Mouse (Mus musculus) cerebellum, adult 8-10 months (tissue): ENCODE data around the gene Ptprd.
"Not testable (repeated sequence)": the region's sequence is repeated elsewhere in the genome, so short reads cannot be mapped to it uniquely, and the experiment has no call there.

Source experiments
- DNase-seq: peaks from one replicate; pipeline ENCODE4 v3.0.0; 2022

The Ptprd gene

DNA sequence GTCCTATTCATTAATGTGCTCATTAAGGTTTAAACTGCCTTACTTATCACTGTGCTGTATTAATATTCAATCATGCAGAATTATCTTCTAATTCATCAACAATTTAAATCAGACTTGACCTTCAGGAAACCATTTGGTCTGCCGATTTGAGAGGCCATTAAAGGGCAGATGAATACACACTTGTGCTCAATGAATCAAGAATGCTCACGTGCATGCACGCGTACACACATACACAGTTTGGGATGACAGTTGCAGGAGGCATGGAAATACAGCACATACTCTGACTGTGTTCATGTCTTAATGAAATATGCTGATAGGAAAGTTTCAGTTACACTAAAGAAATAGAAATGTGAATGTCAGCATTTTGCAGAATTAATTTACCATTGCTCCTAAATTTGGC, 2066.8 kb downstream of the Ptprd start:
- no peak for DNase-seq

DNA sequence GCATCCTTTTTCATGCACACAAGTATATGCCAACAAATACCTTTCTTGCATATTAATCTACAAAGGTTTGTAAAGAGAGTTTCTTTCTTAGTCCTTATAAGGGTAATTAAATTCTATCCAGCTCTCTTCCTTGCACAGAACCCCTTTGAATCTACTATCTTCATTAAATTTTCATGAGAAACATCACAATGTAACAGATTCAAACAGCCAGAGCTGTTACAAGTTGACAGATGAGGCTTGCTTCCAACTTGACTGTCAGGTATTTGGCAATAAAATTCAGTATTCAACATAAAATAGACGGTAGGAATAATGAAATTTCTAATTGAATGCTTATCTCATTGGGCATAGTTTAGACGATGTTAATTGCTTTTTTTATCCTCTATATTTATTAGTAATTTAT, 2067.4 kb downstream of the Ptprd start:
- DNase-seq: no peak

DNA sequence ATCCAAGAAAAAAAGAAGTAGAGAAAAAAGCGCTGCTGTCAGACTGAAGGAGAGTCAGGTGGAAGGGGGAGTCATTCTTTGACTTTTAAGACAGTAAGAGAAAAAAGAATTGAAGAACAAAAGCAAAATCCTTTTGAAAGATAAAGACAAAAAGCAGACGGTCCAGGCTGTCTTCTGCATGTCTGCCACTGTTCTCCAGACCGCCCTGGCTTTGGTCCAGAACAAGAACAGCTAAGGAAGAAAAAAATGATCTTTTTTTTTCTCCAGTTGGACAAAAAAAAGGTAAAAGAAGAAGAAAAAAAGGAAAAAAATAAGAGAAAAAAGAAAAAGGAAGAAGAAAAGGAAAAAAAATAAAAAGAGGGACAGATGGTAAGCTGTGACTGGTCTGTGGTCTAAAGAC, 2073.9 kb downstream of the Ptprd start:
- DNase-seq: no peak

DNA sequence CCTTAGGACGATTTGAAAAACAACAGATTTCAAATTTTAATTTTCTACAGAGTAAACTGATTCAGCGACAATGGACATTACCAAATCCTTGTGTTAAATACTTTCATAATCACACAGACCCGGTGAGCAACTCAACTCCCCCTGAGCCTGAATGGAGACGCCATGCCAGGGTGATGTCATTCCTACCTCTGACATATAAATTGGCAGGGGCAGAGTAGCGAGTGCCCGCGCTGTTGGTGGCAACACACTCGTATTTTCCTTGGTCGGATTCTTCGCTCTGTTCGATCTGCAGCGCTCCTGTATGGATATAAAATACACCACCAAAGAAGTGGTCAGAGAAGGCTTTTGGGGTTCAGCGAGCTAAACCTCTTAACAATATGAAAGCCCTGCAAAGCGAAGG, 2075.1 kb downstream of the Ptprd start:
- DNase-seq: peak; percentile 28

DNA sequence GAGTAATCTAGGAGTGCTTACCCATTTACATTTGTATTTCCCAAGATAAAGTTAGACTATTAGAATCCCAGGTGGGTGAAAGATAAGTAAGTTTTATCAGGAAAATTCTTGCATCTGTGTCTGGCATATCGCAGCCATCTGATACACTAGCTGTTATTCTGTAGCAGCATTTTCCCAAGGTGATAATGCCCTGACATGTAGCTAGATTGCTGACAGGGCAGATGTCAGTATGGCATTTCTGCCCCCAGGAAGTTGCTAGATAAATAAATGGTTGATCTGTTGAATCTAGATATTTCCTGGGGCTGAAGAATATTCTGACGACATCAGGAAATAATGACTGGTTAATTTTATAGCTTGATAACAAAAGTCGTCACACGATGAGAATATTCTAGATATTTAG, 2119.9 kb downstream of the Ptprd start:
- no peak for DNase-seq

DNA sequence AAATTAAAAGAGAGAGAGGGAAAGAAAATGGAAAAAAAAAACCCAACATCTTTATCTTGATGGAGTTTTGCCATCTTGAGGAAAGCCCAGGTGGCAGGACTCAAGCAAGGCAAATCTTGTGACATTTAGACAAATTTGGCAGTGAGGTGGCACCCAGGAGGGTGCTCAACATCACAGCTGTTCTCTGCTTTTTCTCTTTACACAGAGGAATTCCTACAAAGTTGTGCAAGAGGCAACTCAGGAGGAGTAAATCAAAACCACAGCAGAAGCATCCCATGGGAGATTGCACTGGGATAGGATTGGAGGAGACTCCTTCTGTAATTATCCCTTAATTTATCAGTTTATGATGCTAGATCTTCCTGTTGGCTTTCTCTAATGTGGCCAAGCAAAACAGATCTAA, 2121.9 kb downstream of the Ptprd start:
- peak; percentile 18 for DNase-seq

DNA sequence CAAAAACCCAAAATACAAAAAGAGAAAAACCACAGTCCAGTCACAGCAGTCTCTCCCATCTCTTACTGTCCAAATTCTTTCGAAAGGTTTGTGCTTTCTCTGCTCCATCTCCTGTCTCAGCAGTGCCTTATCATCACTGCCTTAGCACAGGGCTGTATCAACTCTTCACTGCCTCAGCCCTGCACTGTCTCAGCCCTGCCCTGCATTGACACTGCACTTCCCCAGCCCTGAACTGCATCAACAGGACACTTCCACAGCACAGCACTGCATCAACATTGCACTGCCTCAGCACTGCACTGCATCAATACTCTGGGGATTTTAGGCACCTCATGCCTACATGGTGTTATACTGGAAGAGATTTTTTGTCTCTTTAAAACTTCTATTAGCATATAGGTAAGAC, 2135.7 kb downstream of the Ptprd start:
- DNase-seq: no peak

DNA sequence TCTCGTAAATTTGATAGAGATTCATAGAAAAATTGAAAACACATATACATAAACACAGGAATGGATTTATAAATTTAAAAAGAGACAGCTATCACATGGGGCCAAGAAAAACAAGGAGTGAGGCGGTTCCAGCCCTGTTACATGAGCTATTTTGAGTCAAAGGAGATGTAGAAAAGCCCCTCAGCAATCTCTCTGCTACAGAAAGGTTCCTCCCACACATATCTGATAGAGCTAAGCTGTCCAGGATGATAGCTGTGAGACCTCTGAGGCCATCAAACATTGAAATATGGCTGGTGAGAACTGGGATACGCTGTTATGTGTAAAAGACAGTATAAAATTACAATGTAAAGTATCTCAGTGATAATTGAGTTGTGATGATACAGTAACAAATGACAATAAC, 2138.5 kb downstream of the Ptprd start:
- no peak for DNase-seq

DNA sequence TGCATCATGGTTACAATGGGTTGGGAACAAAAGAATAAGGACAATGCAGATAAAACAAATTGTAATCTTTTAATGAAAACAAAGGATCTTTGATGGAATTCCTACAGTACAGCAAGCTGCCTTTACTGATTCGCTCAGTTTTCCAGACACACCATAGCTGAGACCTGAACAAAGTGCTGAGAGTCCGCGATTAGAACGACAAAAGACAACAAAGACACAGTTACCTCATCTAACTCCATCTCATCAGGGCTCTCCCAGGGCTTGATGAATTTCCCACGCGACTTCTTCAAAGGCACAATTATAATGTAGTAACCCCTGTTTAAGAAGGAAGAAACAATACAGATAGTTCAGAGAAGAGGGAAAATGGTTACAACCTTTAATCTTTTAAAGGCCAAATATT, 2140.0 kb downstream of the Ptprd start:
- no peak for DNase-seq

DNA sequence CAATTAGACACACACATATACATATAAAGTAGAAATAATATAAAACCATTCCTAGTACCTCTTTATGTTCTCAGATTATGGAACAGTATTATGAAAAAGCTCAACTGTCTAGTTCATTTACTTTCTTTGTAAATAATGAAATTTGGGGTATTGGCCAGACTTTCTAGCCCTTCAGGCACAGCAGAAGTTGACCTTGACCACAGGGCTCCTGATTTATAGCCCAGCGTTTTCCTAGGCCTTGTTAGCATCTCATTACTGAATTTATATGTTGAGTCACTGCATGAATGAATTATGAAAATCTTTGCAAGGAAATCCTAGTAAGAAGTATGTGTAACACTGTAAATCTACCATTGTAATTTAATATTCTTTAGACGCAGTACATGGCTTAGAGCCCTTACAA, 2154.9 kb downstream of the Ptprd start:
- no peak for DNase-seq

DNA sequence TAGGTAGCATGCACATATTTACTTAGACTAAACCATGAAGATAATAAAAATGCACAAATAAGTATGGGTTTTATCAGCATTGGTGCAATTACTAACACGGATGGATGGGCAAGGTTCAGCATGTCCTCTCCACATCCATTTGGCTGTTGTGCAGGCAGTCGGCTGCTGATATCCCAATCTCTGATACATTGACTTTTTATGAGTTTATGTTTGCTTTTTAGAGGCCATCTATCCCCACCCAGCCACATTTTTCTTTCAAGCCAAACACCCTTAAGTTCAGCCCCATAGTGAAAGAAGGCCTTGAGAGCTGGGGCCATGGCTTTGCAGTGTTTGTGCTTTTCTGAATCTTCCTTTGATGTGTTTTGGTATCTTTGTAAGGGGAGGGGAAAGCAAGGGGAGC, 2166.1 kb downstream of the Ptprd start:
- no peak for DNase-seq

DNA sequence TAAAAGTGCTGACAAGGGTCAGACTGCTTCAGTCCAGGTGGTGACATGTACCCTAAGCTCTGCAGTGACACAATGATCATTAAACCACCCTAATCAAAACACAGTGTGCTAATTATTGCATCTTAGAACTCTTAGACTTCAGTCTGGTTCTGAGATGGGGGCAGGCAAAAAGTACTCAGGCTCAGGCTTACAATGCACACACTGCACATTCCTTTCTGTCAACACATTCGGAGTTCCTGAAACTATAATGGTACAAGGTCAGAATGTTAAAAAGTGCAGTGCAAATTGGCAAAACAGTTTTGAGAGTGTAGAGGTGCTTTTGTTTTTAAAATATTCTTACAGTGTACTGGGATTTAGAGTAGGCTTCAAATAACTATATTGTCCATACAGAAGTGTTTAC, 2167.0 kb downstream of the Ptprd start:
- DNase-seq: no peak

DNA sequence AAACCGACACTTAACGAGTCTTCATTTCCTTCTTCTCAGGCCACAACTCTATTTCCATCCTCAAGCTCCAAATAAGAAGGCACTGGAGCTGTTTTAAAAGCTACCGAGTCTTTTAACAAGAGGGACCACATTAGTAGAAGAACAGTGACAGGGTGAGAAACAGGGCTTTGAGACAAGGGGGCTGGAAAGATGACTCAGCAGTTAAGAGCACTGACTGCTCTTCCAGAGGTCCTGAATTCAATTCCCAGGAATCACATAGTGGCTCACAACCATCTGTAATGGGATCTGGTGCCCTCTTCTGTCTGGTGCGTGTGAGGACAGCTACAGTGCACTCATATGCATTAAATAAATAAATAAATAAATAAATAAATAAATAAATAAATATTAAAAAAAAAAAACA, 2174.6 kb downstream of the Ptprd start:
- DNase-seq: not testable (repeated sequence)

DNA sequence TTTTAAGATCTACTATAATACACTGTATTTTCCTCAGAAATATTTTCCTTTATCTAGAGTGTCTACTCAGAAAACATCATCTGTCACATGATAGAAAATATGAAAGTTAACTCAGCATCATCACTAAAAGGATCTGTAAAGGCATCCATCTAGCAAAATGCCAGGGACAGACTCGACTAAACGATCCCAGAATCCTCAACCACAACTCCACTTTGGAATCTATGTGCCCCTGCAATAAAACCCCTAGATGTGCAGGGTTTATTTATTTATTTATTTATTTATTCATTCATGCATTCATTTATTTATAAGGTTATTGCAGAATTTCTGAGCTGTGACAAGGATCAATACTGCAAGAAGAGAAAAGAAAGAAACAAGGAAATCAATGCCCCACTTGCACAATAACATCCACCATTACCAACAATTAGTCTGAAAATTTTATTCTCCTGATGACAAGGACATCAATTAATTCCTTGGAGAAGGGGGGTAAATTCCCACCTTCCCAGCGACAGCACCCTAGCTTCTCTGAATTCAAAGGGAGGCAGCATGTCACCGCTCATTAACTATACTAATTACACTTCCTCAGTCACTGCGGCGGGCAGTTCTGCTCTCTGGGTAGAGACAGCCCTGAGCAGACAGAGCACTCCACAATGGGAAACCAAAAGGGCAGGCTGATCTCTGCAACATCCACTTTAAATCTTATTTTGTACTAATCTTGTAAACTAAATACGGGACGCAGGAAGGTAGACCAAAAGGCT, 2186.0 kb downstream of the Ptprd start:
- DNase-seq: no peak

DNA sequence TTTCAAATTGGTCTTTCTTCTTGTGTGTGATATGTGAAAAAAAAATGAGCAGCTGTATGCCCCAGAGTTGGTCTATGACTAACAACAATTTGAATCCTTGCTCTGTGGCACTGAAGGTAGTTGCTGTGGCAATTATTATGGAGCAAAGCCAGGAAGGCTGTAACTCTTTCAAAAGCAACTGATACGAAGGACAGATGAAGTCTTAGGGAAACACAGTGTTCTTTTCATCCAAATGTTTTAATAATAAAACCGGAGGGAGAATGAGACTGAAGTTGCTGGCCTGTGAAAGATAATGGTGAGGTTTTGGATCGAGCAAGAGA, 2187.3 kb downstream of the Ptprd start:
- no peak for DNase-seq

DNA sequence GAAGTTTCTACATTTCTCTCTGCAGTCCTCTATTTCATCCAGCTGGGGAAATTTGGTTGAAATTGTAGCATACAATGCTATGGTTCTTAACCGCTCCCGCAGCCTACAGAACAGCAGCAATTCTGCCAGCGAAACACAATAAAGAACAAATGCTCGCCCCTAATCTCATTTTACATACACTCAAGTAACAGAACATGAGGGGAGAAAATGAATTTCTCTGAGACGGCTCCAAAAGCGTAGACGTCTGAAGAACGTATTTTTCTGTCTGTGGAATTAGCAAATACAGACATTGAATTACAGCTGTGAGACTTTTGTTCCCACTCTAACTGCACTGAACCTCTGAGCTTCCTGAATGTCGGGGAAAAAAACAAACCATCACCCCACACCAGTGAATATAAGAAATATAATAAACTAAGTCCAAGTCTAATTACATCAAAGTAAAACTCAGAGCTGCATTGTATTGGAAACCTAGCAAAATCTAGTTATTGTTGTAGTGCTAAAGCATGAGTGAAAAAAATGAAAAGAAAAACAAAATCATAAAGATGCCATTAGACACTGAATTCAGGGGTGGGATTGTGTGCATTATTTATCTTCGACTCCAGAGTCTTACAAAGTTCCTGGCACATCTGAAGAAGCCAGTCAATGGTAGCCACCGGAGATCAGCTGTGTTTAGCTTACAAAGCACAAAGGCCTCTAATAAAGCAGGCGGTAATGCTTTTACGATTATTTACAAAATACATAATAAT, 2187.8 kb downstream of the Ptprd start:
- DNase-seq: no peak

DNA sequence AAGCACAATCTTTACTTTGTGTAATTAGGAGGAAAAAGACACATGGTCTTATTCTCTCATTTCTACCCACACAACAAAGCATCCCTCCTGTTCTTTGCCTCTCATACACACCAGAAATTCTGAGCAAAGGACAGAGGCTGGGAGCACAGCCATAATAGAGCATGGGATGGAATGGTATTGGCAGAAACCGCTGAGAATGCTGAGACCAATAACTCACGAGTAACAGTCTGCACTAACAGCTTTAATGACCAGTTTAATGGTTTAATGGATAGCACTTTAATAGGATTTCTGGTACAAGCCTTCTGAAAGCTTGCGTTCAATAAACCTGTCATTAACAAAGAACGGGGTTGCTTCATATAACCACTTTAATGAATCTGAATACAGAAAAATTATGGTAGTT, 2190.1 kb downstream of the Ptprd start:
- no peak for DNase-seq

DNA sequence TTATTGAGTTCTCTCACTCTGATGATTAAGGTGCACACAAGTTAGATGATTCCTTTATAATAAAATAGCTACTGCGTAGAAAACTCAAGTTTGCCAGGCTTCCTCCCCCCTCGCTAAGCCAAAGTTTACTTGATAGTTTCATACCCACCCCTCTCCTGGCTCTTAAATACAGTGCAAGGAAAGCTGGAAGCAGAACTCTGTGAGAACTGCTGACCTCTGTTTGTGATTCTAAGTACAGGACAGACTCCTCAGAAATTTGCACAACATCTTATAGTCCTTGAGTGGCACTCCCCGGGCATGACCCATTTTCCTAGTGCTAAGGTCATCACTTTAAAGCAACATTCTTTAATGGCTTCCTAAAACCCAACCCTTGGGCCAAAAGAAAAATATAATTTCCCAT, 2196.7 kb downstream of the Ptprd start:
- DNase-seq: no peak

DNA sequence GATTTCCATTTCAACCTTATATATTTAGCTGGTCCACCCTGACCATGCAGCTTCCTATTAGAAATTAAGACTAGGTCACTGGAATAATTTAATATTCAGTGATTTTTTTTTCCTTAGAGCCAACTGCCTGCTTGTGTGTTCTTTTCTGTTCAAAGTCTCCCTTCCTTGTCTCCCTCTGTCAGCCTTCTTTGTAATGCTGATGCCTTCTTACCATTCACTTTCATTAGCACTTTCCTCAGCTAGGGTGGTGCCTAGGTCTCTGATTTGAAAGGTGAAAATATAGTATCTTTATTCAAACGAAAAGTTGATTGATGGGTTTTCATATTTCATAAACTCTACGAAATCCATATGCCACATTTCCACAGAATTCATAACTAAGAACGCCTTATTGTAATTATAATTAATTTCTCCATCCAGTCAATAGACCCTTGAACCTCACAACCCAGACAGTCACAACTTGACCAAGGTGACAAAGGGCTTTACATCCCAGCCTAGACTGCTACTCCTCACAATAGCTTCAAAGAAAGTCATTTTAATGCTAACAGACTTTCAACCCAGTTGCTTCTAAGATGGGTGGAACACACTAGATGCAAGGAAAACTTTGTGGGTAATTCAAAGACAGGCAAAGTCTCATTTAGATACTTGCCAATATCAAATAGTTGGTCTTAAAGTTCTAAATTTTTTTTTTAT, 2197.5 kb downstream of the Ptprd start:
- no peak for DNase-seq

DNA sequence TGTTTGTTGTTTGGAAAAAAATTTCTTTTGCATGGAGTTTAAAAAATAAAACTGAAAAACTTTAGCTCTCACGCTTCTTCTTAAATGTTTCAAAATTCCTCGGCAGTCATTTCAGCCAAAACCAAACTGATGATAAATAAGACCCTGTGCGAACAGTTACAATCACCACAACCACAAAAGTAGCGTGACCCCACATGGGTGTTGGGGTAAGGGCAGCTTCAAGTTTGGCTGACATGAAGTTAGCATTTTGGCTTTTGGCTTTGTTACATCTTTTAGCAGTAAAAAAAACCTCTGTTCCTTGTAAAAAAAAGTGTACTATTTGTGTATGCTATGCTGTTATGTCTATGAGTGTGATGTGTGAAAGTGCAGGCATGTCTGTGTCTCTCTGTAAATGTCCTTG, 2203.2 kb downstream of the Ptprd start:
- no peak for DNase-seq

DNA sequence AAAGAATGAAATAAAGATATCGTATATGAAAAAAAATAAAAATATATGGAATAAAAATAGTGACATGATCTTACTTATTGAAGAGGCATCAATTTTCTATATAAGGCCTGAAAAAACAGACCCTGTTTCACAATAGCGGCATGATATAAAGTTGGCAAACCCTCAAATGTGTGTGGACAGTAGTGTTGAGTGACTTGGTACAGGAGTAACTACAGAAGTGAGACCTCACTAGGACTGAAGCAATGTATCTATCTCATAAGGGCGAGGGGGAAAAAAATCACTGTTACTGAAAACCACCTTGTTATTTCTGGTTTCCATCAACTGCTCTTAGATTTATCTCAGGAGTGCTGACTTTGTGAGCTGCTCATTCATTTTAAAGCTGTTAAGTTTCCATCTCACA, 2204.5 kb downstream of the Ptprd start:
- DNase-seq: no peak

DNA sequence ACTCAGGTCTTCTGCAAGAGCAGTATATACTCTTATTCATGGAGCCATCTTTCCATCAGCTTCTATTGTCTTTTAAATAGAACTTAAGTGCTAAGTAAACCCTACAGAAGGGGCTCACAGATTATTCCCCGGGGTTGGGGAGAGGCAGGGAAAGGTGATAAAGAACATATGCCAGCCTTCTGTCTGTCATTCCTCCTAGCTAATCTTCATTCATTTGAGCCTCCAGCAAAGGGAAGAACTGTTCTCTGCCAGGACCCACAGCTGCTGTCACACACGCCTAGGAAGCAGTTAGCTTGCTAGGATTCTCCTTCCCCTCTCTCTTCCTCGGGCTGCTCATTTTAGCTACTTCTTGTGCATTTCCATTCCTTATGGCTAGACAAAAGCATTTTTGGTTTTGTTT, 2205.0 kb downstream of the Ptprd start:
- DNase-seq: no peak

DNA sequence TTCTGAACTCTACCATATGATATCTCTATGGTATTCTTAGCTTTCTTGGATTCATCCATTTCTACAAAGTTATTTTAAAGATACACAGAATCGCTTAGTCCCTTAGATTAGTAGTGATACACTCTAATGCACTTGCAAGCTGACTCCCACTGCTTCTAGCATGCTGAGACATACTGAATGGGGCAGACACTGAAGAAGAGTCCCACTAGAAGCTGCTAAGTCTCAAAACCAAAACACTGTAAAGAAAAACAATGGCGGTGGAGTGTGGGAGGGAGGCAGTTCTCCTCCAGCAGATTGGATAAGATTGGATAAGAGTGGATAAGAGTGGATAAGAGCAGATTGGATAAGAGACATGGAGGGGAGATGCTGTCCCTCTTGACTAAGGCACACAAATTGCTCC, 2207.6 kb downstream of the Ptprd start:
- DNase-seq: no peak

DNA sequence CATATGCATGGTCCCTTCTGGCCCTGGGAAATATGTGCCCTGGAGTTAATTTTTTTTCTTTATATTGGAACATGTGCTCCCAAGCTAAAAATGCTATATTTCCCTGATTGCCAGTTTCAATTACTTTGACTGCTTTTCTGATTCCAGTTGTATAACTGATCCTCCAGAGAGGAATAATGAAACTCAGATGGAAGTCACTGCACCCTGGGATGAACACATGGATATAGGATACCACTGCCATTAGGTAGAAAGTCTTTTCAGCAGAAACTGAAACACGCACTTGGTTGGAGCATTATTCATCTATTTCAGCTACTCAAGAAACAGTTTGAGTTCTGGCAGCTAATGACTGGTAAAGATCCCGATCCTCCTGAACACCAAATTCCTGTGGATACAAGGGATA, 2211.5 kb downstream of the Ptprd start:
- DNase-seq: no peak
